Mouse (Mus musculus): ENCODE results near the gene Zkscan16. TPM values are rescaled to one million over a fixed set of nuclear protein-coding genes. Genes with fewer than 3 reads are reported as not detected.

Zkscan16 gene
- polyA plus RNA-seq, 1 experiment: not detected

- no peaks in the 10 kb centered on the region for H3K27me3 ChIP-seq (ENCODE audit: control insufficient read depth, insufficient read depth, insufficient read length)
- no peak overlapping the region for H3ac ChIP-seq (ENCODE audit: control insufficient read depth, insufficient read length)
- no peaks in the 10 kb centered on the region for H3K36me3 ChIP-seq (ENCODE audit: control insufficient read depth, insufficient read depth)
- H3K4me3 ChIP-seq: no peak overlapping the region
- no peak overlapping the region for H3K4me2 ChIP-seq (ENCODE audit: low read depth)
- no peaks in the 10 kb centered on the region for H3K79me2 ChIP-seq (ENCODE audit: control insufficient read depth, insufficient read depth)
- TF ChIP-seq POLR2AphosphoS2 (IDR thresholded peaks at IDR 0.05; ENCODE audit: insufficient read length, low read depth): no peak
- TF ChIP-seq POLR2A (IDR thresholded peaks at IDR 0.05; ENCODE audit: insufficient read length, low read depth): no peak
- no peak for TF ChIP-seq USF1 (IDR thresholded peaks at IDR 0.05; ENCODE audit: low read depth)
- no peak for TF ChIP-seq TCF12 (IDR thresholded peaks at IDR 0.05; ENCODE audit: insufficient read depth, poor library complexity, severe bottlenecking)
- no peak for TF ChIP-seq TCF3 (IDR thresholded peaks at IDR 0.05; ENCODE audit: insufficient read length, low read depth)
- TF ChIP-seq REST (IDR thresholded peaks at IDR 0.05; ENCODE audit: insufficient read depth, insufficient read length): no peak
- no peak for TF ChIP-seq E2F4 (IDR thresholded peaks at IDR 0.05; ENCODE audit: insufficient read depth)
- no peak for TF ChIP-seq SRF (IDR thresholded peaks at IDR 0.05; ENCODE audit: control insufficient read depth, insufficient read length, low read depth)
- no peak for TF ChIP-seq MYOD1 (IDR thresholded peaks at IDR 0.05; ENCODE audit: control insufficient read depth in 1 of 3, insufficient read length in 2 of 3, low read depth in 2 of 3)
- no peak for TF ChIP-seq MYOG (IDR thresholded peaks at IDR 0.05; ENCODE audit: control insufficient read depth in 1 of 3, insufficient read depth in 1 of 3, insufficient read length in 2 of 3, low read depth in 2 of 3)
Observed at GRCm38 (mm10) chr4:58963271-58963670, 19.8 kb downstream of the Zkscan16 start.

- no peaks in the 10 kb centered on the region for H3K27me3 ChIP-seq (ENCODE audit: control insufficient read depth, insufficient read depth, insufficient read length)
- no peaks in the 10 kb centered on the region for H3K36me3 ChIP-seq (ENCODE audit: control insufficient read depth, insufficient read depth)
Observed at GRCm38 (mm10) chr4:58965136-58965535, 21.7 kb downstream of the Zkscan16 start.

GRCm38 (mm10) chr4:58970678-58971077 is 27.2 kb downstream of the Zkscan16 start:
- TF ChIP-seq E2F4 (IDR thresholded peaks at IDR 0.05; ENCODE audit: insufficient read depth) (no peak), TCF12 (IDR thresholded peaks at IDR 0.05; ENCODE audit: insufficient read depth, poor library complexity, severe bottlenecking) (no peak), POLR2AphosphoS2 (IDR thresholded peaks at IDR 0.05; ENCODE audit: insufficient read length, low read depth) (no peak)
- H3K4me2 ChIP-seq (ENCODE audit: low read depth): no peak overlapping the region
- H3K79me2 ChIP-seq (ENCODE audit: control insufficient read depth, insufficient read depth): no peaks in the 10 kb centered on the region
- H3K36me3 ChIP-seq (ENCODE audit: control insufficient read depth, insufficient read depth): no peaks in the 10 kb centered on the region
- no peak overlapping the region for H3K4me3 ChIP-seq
- no peak overlapping the region for H3ac ChIP-seq (ENCODE audit: control insufficient read depth, insufficient read length)
- no peaks in the 10 kb centered on the region for H3K27me3 ChIP-seq (ENCODE audit: control insufficient read depth, insufficient read depth, insufficient read length)

More at GRCm38 (mm10) chr4:58965136-58965535, 21.7 kb downstream of the Zkscan16 start:
- H3K4me3 ChIP-seq: no peak overlapping the region
- no peaks in the 10 kb centered on the region for H3K79me2 ChIP-seq (ENCODE audit: control insufficient read depth, insufficient read depth)
- TF ChIP-seq TCF12 (IDR thresholded peaks at IDR 0.05; ENCODE audit: insufficient read depth, poor library complexity, severe bottlenecking): no peak
- TF ChIP-seq POLR2A (IDR thresholded peaks at IDR 0.05; ENCODE audit: insufficient read length, low read depth): no peak
- no peak for TF ChIP-seq SRF (IDR thresholded peaks at IDR 0.05; ENCODE audit: control insufficient read depth, insufficient read length, low read depth)
- no peak for TF ChIP-seq MAX (IDR thresholded peaks at IDR 0.05; ENCODE audit: low read depth)
- no peak for TF ChIP-seq CEBPB (IDR thresholded peaks at IDR 0.05; ENCODE audit: insufficient read depth, poor library complexity, severe bottlenecking)
- TF ChIP-seq REST (IDR thresholded peaks at IDR 0.05; ENCODE audit: insufficient read depth, insufficient read length): no peak
- no peak for TF ChIP-seq MYOD1 (IDR thresholded peaks at IDR 0.05; ENCODE audit: control insufficient read depth in 1 of 3, insufficient read length in 2 of 3, low read depth in 2 of 3)
- TF ChIP-seq TCF3 (IDR thresholded peaks at IDR 0.05; ENCODE audit: insufficient read length, low read depth): no peak
- TF ChIP-seq POLR2AphosphoS2 (IDR thresholded peaks at IDR 0.05; ENCODE audit: insufficient read length, low read depth): no peak
- TF ChIP-seq USF1 (IDR thresholded peaks at IDR 0.05; ENCODE audit: low read depth): no peak
- no peak for TF ChIP-seq E2F4 (IDR thresholded peaks at IDR 0.05; ENCODE audit: insufficient read depth)
- TF ChIP-seq MYOG (IDR thresholded peaks at IDR 0.05; ENCODE audit: control insufficient read depth in 1 of 3, insufficient read depth in 1 of 3, insufficient read length in 2 of 3, low read depth in 2 of 3): no peak
- no peak overlapping the region for H3K4me2 ChIP-seq (ENCODE audit: low read depth)
- no peak overlapping the region for H3ac ChIP-seq (ENCODE audit: control insufficient read depth, insufficient read length)

- Histone ChIP-seq H3K36me3 (ENCODE audit: control insufficient read depth, insufficient read depth) (no peaks in the 10 kb centered on the region), H3K4me3 (no peak overlapping the region), H3K4me2 (ENCODE audit: low read depth) (no peak overlapping the region), H3K27me3 (ENCODE audit: control insufficient read depth, insufficient read depth, insufficient read length) (no peaks in the 10 kb centered on the region), H3K79me2 (ENCODE audit: control insufficient read depth, insufficient read depth) (no peaks in the 10 kb centered on the region), H3ac (ENCODE audit: control insufficient read depth, insufficient read length) (no peak overlapping the region)
- TF ChIP-seq MAX (IDR thresholded peaks at IDR 0.05; ENCODE audit: low read depth) (no peak), MYOD1 (IDR thresholded peaks at IDR 0.05; ENCODE audit: control insufficient read depth in 1 of 3, insufficient read length in 2 of 3, low read depth in 2 of 3) (no peak), USF1 (IDR thresholded peaks at IDR 0.05; ENCODE audit: low read depth) (no peak), POLR2AphosphoS2 (IDR thresholded peaks at IDR 0.05; ENCODE audit: insufficient read length, low read depth) (no peak), POLR2A (IDR thresholded peaks at IDR 0.05; ENCODE audit: insufficient read length, low read depth) (no peak), TCF12 (IDR thresholded peaks at IDR 0.05; ENCODE audit: insufficient read depth, poor library complexity, severe bottlenecking) (no peak), MYOG (IDR thresholded peaks at IDR 0.05; ENCODE audit: control insufficient read depth in 1 of 3, insufficient read depth in 1 of 3, insufficient read length in 2 of 3, low read depth in 2 of 3) (no peak), REST (IDR thresholded peaks at IDR 0.05; ENCODE audit: insufficient read depth, insufficient read length) (no peak), CEBPB (IDR thresholded peaks at IDR 0.05; ENCODE audit: insufficient read depth, poor library complexity, severe bottlenecking) (no peak), SRF (IDR thresholded peaks at IDR 0.05; ENCODE audit: control insufficient read depth, insufficient read length, low read depth) (no peak), TCF3 (IDR thresholded peaks at IDR 0.05; ENCODE audit: insufficient read length, low read depth) (no peak), E2F4 (IDR thresholded peaks at IDR 0.05; ENCODE audit: insufficient read depth) (no peak)
Observed at GRCm38 (mm10) chr4:58975711-58976110, 32.3 kb downstream of the Zkscan16 start.

GRCm38 (mm10) chr4:58981421-58981820 is 38.0 kb downstream of the Zkscan16 start:
- Histone ChIP-seq H3K79me2 (ENCODE audit: control insufficient read depth, insufficient read depth) (no peaks in the 10 kb centered on the region), H3K36me3 (ENCODE audit: control insufficient read depth, insufficient read depth) (no peaks in the 10 kb centered on the region), H3ac (ENCODE audit: control insufficient read depth, insufficient read length) (no peak overlapping the region), H3K4me3 (no peak overlapping the region), H3K27me3 (ENCODE audit: control insufficient read depth, insufficient read depth, insufficient read length) (no peaks in the 10 kb centered on the region), H3K4me2 (ENCODE audit: low read depth) (no peak overlapping the region)
- TF ChIP-seq MYOG (IDR thresholded peaks at IDR 0.05; ENCODE audit: control insufficient read depth in 1 of 3, insufficient read depth in 1 of 3, insufficient read length in 2 of 3, low read depth in 2 of 3): no peak
- TF ChIP-seq SRF (IDR thresholded peaks at IDR 0.05; ENCODE audit: control insufficient read depth, insufficient read length, low read depth): no peak
- TF ChIP-seq POLR2AphosphoS2 (IDR thresholded peaks at IDR 0.05; ENCODE audit: insufficient read length, low read depth): no peak
- no peak for TF ChIP-seq MYOD1 (IDR thresholded peaks at IDR 0.05; ENCODE audit: control insufficient read depth in 1 of 3, insufficient read length in 2 of 3, low read depth in 2 of 3)
- no peak for TF ChIP-seq E2F4 (IDR thresholded peaks at IDR 0.05; ENCODE audit: insufficient read depth)
- no peak for TF ChIP-seq REST (IDR thresholded peaks at IDR 0.05; ENCODE audit: insufficient read depth, insufficient read length)
- TF ChIP-seq CEBPB (IDR thresholded peaks at IDR 0.05; ENCODE audit: insufficient read depth, poor library complexity, severe bottlenecking): no peak
- no peak for TF ChIP-seq POLR2A (IDR thresholded peaks at IDR 0.05; ENCODE audit: insufficient read length, low read depth)
- no peak for TF ChIP-seq MAX (IDR thresholded peaks at IDR 0.05; ENCODE audit: low read depth)
- no peak for TF ChIP-seq TCF12 (IDR thresholded peaks at IDR 0.05; ENCODE audit: insufficient read depth, poor library complexity, severe bottlenecking)
- no peak for TF ChIP-seq TCF3 (IDR thresholded peaks at IDR 0.05; ENCODE audit: insufficient read length, low read depth)
- TF ChIP-seq USF1 (IDR thresholded peaks at IDR 0.05; ENCODE audit: low read depth): no peak

Measured in myocyte (in vitro differentiated cells).